Mouse (Mus musculus) embryo, embryonic 10.5 days (tissue): ENCODE data around the gene Cfap61.

ENCODE experiments used
- DNase-seq: peaks from one replicate; pipeline ENCODE4 v3.0.0-alpha.2; 2015; ENCODE audit warnings: low spot score

Cfap61 gene

GRCm38 (mm10) chr2:146010816-146011215, 76.2 kb downstream of the Cfap61 start:
- no peak for DNase-seq

DNA sequence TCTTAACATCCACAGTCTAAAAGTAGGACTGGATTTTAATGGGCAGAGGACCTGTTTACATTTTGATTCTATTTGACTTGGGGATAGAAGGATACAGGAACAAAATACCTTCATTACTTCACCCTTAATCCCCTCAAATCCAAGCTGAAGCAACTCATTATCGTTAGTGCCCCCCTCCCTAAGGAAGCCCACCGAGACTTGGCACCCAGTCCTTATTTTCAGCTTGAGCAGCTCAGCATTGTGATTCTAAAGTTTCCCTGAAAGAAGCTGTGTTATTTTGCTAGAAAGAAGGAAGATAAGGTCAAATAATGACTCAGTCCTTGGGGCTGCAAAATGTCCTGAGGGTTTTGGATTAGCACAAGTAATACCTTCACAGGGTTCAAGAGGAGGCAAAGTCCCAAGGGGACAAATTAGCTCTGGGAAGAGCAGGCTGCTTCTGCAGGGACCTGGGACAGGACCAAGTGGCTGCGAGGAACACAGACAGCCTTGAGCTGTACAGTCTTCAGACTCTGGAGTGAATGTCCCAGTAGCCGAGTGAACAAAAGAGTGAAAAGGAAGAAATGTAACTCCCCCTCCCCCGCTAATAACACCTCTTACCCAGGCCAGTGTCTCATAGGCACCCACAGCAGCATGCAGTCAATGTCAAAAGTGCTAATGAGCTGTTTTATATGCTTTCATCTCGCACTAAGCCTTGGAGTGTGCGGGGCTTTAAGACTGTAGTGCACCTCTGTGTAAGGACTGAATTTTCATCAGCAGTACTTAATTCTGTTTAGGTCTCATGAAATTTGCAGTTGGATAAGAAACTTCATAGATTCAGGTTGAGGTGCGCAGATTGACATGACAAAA, 81.0 kb downstream of the Cfap61 start:
- peak; percentile 17 for DNase-seq

GRCm38 (mm10) chr2:146022846-146023245, 88.3 kb downstream of the Cfap61 start:
- no peak for DNase-seq

DNA sequence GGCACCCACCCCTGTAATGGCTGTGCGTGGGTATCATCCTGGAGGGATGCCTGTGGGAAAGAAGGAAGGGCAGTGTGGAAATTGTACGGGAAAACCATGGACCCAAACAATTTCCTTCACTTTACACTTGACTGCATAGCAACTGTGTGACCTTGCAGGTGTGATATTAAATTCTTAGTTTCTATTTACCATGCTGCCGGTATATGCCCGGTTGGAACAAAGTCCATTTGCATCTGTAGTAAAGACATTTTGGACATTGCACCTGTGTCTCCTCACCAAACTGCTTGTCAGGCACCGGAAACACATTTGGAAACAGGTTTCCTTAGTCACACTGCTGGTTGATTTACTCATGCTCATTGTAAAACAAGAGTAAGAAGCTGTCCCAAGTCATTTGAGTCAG, 109.1 kb downstream of the Cfap61 start:
- DNase-seq, result no peak

- DNase-seq, result no peak
Measured at GRCm38 (mm10) chr2:146044926-146045890, 110.6 kb downstream of the Cfap61 start.

GRCm38 (mm10) chr2:146047691-146048090, 113.1 kb downstream of the Cfap61 start:
- no peak for DNase-seq

GRCm38 (mm10) chr2:146048221-146048829, 113.7 kb downstream of the Cfap61 start:
- no peak for DNase-seq

- no peak for DNase-seq
Measured at GRCm38 (mm10) chr2:146049339-146049738, 114.8 kb downstream of the Cfap61 start.

- no peak for DNase-seq
Measured at GRCm38 (mm10) chr2:146050069-146050468, 115.5 kb downstream of the Cfap61 start.

GRCm38 (mm10) chr2:146051334-146051733, 116.8 kb downstream of the Cfap61 start:
- no peak for DNase-seq

DNA sequence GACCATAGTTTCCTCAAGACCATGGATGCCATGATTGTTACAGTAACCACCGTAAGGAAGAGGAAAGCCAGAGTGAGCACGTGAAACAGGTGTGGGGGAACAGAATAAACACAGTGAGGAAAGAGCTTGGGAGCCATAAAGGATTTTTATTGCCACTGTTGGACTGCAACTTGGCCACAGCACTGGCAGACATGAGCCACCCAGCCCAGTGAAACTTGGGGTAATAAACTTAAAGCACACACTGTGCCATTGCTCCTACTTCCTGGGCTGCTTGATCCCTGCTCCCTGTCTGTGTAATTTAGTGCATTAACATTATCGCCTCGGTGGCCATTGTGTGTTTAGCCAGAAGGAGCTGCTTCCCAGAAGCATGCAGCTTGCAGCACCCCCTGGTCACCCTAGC, 122.5 kb downstream of the Cfap61 start:
- DNase-seq, result no peak

GRCm38 (mm10) chr2:146058791-146059190, 124.2 kb downstream of the Cfap61 start:
- DNase-seq, result peak; percentile 33

DNA sequence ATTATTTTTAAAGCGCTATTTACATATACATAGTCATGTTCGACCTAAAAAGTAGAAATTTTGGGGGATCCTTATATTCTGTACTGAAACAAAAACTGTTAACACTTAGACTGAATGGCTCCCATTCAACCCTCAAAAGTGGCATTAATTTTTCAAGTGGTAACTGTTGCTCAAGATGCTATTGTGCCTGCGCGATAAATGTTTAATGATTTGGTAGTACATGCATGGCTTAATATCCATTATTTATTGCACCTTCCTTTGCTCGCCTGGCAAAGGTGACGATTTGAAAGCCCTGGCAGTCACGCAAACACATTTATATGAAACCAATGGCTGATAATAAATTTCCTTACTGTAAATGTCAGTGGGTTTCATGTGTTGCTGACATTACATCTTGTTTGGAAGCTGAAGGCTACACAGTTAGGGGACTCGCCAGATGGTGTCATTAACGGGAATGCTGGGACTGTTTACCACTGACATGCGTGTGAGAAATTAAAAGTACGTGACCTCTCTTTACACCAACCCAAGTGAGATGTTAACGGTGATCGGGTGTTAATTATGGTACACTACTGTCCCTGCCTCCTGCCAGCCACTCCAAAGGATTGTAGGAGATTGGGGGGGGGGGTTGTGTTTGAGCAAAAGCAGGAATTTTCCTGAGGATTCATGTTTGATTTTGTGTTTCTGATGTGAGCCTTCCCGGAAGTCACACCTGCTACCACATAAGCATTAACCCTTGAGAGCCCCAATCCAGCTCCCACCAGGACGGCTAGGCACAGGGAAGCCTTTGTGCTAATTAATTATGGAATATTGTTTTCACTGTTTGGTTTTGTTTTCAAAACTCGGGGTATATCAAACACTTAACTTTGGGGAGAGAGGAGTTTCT, 127.1 kb downstream of the Cfap61 start:
- no peak for DNase-seq

DNA sequence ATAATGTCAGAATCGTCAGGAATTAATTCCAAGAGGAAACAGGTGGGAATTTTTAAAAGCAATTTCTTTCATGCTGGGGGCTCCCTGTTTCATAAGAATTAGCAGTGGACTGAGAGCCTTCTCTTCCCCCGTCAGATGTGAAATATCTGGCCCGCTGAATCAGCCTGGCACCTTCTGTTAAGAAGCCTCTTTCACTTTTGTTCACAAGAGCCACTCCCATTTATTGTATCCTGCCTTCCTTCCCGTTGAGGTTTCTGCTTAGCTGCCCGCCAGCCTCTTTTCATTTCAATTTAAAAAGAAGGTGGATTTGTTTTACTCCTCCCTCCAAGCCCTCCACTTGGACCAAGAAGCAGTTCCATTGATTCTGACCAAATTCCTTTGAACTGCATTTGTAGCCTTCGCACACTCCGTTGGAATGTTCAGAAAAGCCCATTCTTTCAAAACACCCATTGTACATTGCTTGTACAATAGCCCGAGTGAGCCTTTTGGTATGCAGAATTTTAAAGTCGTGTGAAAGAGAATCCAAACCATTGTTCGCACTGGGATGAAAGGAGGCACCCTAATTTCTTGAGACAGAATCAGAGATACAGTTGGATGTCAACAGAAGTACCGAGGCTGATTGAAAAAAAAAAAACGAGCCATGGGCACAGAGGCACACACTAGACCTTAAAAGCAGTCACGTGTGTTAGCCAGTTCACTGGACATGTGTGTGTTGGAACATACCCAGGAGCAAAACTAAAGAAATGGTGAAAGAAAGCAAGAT, 127.9 kb downstream of the Cfap61 start:
- peak; percentile 64 for DNase-seq

DNA sequence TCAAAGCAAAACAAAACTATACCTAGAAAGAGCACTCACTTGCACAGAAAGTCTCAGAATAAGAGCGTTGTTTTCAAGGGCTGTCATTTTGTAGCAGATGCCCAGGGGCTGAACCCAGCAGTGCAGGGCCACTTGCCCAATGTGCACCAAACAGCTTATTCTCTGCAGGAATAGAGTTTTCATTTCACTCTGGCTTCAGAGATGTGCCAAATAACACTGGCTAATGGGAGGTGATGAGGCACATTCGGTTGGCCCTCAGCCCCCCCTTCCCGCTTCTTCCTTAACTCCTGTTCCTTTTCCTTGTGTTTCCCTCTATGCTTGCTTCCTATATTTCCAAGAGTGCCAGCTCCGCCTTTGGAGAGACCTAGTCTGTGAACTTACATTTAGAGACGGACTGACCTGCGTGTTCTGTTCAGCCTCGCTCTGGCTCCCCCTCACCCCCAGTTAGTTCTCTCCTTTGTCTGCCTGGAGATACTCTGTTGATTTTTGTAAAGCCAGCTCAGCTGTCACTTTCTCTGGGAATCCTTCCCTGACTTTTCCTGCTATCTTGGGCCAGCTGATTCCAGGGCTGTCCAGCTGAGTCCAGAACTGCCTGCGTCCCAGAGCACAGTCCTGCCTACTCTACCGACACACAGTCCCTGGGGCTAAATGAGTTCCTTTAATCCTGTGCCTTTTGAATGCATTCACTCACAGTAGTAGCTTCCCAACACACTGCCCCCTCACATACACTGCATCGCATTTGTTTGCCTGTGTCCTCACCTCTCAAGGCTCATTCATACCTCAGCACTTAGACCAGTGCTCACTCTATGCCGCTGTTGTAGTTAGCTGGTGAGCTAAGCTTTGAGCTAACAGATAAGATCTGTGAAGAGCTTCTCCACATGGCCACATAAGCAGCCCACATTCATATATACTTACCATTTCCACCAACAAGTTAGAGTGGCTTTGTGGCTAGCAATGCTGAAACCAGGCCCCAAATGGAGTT, 128.8 kb downstream of the Cfap61 start:
- peak; percentile 42 for DNase-seq

DNA sequence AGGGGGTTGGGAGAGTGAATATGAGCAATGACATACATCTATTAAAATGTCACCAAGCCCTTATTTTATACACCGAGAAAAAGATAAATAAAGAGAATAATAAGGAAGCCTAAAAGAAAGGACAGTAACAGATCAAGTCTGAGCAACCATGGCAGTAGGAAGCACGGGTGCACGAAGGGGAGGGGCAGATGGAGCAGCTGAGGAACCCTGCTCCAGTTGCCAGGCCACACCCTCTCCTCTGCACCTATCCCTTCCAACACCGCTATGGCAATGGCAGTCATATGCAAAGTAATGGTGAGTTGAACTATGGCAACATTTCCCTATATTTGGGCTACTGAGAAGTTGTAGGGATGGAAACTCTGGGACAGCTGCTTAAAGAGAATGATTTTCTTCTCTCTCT, 132.8 kb downstream of the Cfap61 start:
- DNase-seq, result no peak

DNA sequence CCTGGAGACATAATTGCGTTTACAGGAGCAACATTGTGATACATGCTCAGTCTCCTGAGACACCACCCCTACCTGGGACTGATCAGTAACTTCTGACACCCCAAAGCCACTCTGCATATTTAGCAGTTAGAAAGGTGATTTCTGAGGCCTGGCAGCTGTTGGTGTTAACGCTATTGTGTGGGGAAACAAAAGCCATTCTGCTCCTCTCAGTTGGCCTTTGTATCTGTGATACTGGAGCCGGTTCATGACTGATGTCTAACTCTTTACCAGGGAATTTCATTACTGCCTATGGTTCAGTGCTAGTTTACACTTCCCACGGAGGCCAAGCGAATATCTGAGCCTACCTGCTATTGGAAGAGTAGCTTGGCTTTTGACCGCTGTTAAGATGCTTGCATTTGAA, 138.7 kb downstream of the Cfap61 start:
- peak; percentile 60 for DNase-seq

DNA sequence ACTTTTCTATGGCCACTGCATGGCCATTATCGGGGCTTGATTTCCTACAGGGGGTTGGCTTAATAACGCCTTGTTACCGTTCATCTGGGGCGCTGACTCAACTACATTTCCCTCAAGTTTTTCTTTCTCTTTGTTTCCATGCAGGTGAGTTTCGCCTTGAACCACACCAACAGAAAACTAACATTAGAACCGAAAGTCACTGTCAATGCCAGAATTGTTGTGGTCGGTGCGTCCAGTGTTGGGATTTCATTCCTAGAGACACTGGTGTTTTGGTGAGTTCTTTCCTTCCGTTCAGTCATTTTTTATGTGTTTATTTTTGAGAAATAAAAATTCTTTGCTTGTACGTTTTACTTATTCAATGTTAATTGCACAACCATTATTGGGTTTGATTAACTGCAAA, 142.5 kb downstream of the Cfap61 start:
- no peak for DNase-seq

DNA sequence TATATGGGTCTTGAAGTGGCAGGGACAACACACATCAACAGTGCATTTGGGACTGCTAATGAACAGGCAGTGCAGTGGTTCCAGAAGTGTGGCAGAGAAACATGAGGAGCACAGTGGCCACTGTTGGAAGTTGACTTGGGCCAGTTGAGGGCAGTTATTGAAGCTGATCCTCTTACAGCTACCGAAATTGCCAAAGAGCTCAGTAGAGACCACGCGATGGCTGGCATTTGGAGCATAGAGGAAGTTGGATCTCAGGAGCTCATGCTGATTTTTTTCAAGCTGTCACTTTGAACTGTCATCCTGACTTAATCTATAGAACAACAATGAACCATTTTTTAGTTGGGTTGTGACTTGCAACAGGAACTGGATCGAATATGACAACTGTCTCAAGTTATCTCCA, 145.7 kb downstream of the Cfap61 start:
- DNase-seq, result no peak
